Mouse (Mus musculus) limb, embryonic 14.5 days (tissue): Measurements from ENCODE around the gene Rcvrn. TPM values are rescaled to one million over a fixed set of nuclear protein-coding genes. Genes with fewer than 3 reads are reported as not detected.

ENCODE experiments used
- ATAC-seq: fragments of 200-750 bp; cut with Nextera tagmentation; 2 replicates; pipeline ENCODE4 v1.8.0; 2017; ENCODE audit warnings: low read depth, moderate number of reproducible peaks, moderate TSS enrichment; ENCODE audit not compliant: low FRiP score
- DNase-seq: peaks from one replicate; pipeline ENCODE4 v3.0.0-alpha.2; 2015; ENCODE audit warnings: low spot score
- H3K27ac ChIP-seq: fragments of 300-500 bp; sonication (generic); replicated peaks from 2 replicates; pipeline ENCODE4 v1.5.1; 2014; ENCODE audit warnings: low read depth, mild to moderate bottlenecking, low read length, moderate library complexity, mixed read lengths
- H3K27me3 ChIP-seq: fragments of 300-500 bp; sonication (generic); 2 replicates; pipeline ENCODE4 v1.6.1; 2014; ENCODE audit warnings: low read length, mixed read lengths; ENCODE audit not compliant: control insufficient read depth, insufficient read depth
- H3K36me3 ChIP-seq: fragments of 300-500 bp; sonication (generic); 2 replicates; pipeline ENCODE4 v1.6.1; 2014; ENCODE audit warnings: mild to moderate bottlenecking, low read length, moderate library complexity, mixed read lengths; ENCODE audit not compliant: control insufficient read depth, insufficient read depth
- H3K4me1 ChIP-seq: fragments of 300-500 bp; sonication (generic); 2 replicates; pipeline ENCODE4 v1.6.1; 2014; ENCODE audit warnings: antibody characterized with exemption, low read length, mixed read lengths; ENCODE audit not compliant: control insufficient read depth, insufficient read depth
- H3K4me2 ChIP-seq: fragments of 300-500 bp; sonication (generic); replicated peaks from 2 replicates; pipeline ENCODE4 v1.6.1; 2014; ENCODE audit warnings: low read depth, mild to moderate bottlenecking, low read length, moderate library complexity; ENCODE audit not compliant: severe bottlenecking
- H3K4me3 ChIP-seq: fragments of 300-500 bp; sonication (generic); replicated peaks from 2 replicates; pipeline ENCODE4 v1.5.1; 2014; ENCODE audit warnings: low read length
- H3K9ac ChIP-seq: fragments of 300-500 bp; sonication (generic); 2 replicates; pipeline ENCODE4 v1.6.1; 2014; ENCODE audit warnings: mild to moderate bottlenecking, low read depth, low read length, moderate library complexity; ENCODE audit not compliant: severe bottlenecking
- H3K9me3 ChIP-seq: fragments of 300-500 bp; sonication (generic); 2 replicates; pipeline ENCODE4 v1.6.1; 2016; ENCODE audit warnings: low read length; ENCODE audit not compliant: control insufficient read depth
- POLR2A ChIP-seq: fragments of 200-500 bp; IDR thresholded peaks from 2 replicates; pipeline ENCODE4 v1.8.0; 2012; ENCODE audit warnings: inconsistent platforms, mild to moderate bottlenecking, moderate library complexity, borderline replicate concordance; ENCODE audit not compliant: insufficient read depth, insufficient read length; ENCODE audit errors: extremely low read depth
- WGBS: fragments of 180-500 bp; shearing (Covaris S2); extraction: QIAGEN DNeasy Blood & Tissue Kit; methylation state at CpG from one replicate; pipeline ENCODE4 v1.1.7; 2014; 5-methylcytosine and 5-hydroxymethylcytosine counted together
- polyA plus RNA-seq, 2 experiments: library from polyadenylated mRNA; depleted of rRNA in 1 of 2; stranded (reverse) in 1 of 2; unstranded in 1 of 2; fragments of >200 nt; fragmentation: Nextera tagmentation in 1 of 2; extraction: Ambion mirVana in 1 of 2; gene quantifications; 2 replicates each; pipeline versions ENCODE4 v1.2.1 to v1.2.3; 2012 to 2014

Rcvrn gene
- polyA plus RNA-seq, 2 experiments, result 0.11 TPM; not detected in 1

DNA sequence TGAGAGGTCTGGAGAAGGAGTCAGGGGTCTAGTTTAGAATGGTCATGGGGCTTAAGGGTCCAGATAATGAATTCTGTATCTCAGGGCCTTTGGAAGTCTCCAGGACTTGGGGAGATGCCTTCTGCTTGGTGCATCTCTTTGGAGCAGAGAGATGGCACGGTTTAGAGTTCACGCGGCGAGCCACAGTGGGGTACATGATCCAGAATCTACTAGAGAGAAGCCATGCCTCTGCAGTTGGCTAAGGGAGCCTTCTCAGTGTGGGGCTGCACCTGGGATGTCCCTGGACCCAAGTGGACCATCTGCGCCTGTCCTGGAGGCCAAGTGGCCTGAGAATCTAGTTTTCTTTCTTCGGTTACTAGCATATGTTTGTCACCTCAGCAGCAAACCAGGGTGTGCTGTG, 25.1 kb upstream of the Rcvrn start:
- no peak for TF ChIP-seq POLR2A
- no peaks in the 10 kb centered on the region for H3K27me3 ChIP-seq
- 95% methylated on average over 6 of the region's 6 CpGs for WGBS

DNA sequence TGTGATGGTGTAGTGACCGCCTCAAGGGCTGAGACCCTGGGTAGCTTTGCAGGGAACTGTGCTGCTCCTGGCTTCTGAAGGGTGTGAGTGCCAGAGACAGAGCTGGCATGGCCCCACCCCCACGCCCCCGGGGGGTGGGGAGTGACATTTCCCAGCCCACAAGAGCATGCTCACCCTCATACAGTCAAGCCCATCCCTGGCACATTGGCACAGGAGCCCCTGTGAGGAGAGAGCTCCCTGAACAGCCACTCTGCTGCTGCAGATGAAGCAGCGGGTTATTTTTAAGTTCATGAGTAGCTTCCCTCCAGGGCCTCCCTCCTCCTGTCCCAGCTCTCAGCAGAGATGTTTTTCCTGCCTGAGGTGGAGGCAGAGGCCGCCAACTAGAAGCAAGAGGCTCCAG, 23.0 kb upstream of the Rcvrn start:
- H3K36me3 ChIP-seq, result no peaks in the 10 kb centered on the region
- H3K9ac ChIP-seq, result no peak overlapping the region
- H3K9me3 ChIP-seq, result no peaks in the 10 kb centered on the region
- ATAC-seq (no peak), DNase-seq (no peak)
- H3K4me2 ChIP-seq, result no peak overlapping the region
- H3K27ac ChIP-seq, result no peak overlapping the region
- 0 out of 2 replicates have a peak, but pooled peaks cover 2% of the 10 kb centered on the region for H3K4me1 ChIP-seq
- TF ChIP-seq POLR2A, result no peak
- H3K27me3 ChIP-seq, result no peaks in the 10 kb centered on the region
- WGBS, result 54% methylated on average over 5 of the region's 5 CpGs
- H3K4me3 ChIP-seq, result no peak overlapping the region

More for the DNA sequence above, 25.1 kb upstream of the Rcvrn start:
- ATAC-seq, result no peak
- Histone ChIP-seq H3K9me3 (no peaks in the 10 kb centered on the region), H3K4me1 (0 out of 2 replicates have a peak, but pooled peaks cover 2% of the 10 kb centered on the region), H3K4me2 (no peak overlapping the region), H3K9ac (no peak overlapping the region), H3K36me3 (no peaks in the 10 kb centered on the region), H3K27ac (no peak overlapping the region), H3K4me3 (no peak overlapping the region)
- no peak for DNase-seq

DNA sequence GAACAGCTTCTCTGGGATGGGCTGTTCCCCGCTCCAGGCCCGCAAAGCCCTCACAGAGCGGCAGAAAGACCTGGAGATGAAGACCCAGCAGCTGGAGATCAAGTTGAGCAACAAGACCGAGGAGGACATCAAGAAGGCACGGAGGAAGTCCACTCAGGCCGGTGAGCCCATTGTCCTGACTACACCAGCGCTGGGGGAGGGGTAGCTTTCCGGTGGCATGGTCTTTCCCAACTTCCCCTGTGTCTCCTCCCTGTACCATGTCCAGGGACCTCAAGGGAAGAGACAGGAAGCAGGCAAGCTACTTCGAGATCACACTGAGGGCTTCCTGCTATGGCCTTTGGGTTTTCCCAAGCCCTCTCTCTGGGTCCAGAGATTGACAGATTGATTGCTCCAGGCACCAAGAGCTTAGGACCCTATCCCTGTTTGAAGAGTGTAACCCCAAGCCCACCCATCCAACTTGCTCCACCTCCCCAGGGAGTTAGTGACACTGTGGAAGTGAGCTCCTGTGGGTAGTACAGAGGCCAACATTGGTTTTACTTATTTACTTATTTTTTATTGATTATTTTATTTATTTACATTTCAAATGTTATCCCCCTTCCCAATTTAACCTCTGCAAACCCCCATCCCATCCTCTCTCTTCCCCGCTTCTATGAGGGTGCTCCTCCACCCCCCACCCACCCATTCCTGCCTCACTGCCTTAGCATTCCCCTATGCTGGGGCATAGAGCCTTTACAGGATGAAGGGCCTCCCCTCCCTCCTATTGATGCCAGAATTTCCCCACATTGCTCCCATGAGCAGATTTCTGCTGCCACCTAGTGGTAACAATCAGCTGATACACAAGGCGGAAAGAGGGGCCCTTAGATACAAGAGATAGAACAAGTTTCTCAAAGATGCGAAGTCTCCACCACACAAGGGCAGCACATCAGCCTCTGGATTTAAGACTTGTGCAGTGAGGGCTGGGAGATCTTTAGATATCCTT, 19.3 kb upstream of the Rcvrn start:
- Histone ChIP-seq H3K9ac (no peak overlapping the region), H3K27ac (no peak overlapping the region), H3K4me1 (no peaks in the 10 kb centered on the region), H3K9me3 (no peaks in the 10 kb centered on the region), H3K27me3 (no peaks in the 10 kb centered on the region), H3K4me3 (no peak overlapping the region), H3K36me3 (no peaks in the 10 kb centered on the region), H3K4me2 (no peak overlapping the region)
- DNase-seq (peak; percentile 77), ATAC-seq (0 out of 2 replicates have a peak, but pooled peaks have one; percentile 55)
- 67% methylated on average over 12 of the region's 12 CpGs for WGBS
- TF ChIP-seq POLR2A, result no peak

DNA sequence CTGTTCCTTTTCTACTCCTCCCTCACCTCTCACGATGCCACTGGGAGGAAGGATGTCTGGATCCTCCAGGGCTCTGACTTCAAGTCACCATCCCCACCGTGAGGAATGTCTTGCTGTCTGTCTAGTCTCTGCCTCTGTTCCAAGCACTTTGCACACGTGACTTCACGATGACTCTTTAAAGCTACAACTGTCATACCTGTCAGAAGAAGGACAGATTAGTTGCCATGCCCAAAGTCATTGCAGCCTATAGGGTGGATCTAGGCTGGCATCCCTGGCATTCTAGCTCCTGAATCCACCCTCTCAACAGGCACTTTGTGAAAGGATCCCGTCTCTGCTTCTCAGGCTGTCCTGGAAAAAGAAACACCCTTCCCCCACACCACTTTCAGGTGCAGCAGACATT, 15.8 kb upstream of the Rcvrn start:
- Histone ChIP-seq H3K9ac (no peak overlapping the region), H3K27me3 (no peaks in the 10 kb centered on the region), H3K4me1 (no peaks in the 10 kb centered on the region), H3K27ac (no peak overlapping the region), H3K4me2 (no peak overlapping the region), H3K9me3 (no peaks in the 10 kb centered on the region), H3K4me3 (no peak overlapping the region), H3K36me3 (no peaks in the 10 kb centered on the region)
- 59% methylated on average over 5 of the region's 5 CpGs for WGBS
- ATAC-seq, result no peak
- DNase-seq, result no peak
- no peak for TF ChIP-seq POLR2A

DNA sequence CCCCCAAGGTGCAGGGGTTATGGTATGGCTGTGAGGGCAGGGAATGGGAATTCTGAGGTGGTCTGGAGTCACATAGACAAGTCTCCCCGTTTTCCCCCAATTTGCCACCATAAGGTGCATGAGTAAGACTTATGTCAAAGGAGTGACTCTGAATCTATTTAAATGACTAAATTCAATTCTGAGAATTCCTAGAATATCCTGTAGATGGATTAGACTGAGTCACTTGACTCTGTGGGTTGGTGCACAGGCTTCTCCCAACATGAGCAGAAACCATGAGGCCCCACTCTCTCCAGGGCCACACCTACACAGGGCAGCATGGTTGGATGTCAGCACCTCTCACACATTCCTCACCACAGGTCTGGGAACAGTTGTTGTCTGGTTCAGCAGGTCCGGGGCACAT, 15.2 kb upstream of the Rcvrn start:
- ATAC-seq (no peak), DNase-seq (no peak)
- Histone ChIP-seq H3K27me3 (no peaks in the 10 kb centered on the region), H3K36me3 (no peaks in the 10 kb centered on the region), H3K27ac (no peak overlapping the region), H3K9ac (no peak overlapping the region), H3K4me3 (no peak overlapping the region), H3K9me3 (no peaks in the 10 kb centered on the region), H3K4me1 (no peaks in the 10 kb centered on the region), H3K4me2 (no peak overlapping the region)
- no peak for TF ChIP-seq POLR2A
- WGBS, result 82% methylated on average over 2 of the region's 2 CpGs
